Mouse (Mus musculus) intestine, embryonic 16.5 days (tissue): ENCODE data around the gene Mup17. TPM values are rescaled to one million over a fixed set of nuclear protein-coding genes. Genes with fewer than 3 reads are reported as not detected.
"Not testable (repeated sequence)": the region's sequence is repeated elsewhere in the genome, so short reads cannot be mapped to it uniquely, and the experiment has no call there.

Source experiments
- ATAC-seq: fragments of 200-750 bp; cut with Nextera tagmentation; 2 replicates; pipeline ENCODE4 v1.8.0; 2017; ENCODE audit warnings: moderate TSS enrichment, moderate library complexity
- H3K27ac ChIP-seq: fragments of 300-500 bp; sonication (generic); 2 replicates; pipeline ENCODE4 v1.5.1; 2014; ENCODE audit warnings: mild to moderate bottlenecking, low read length
- H3K27me3 ChIP-seq: fragments of 300-500 bp; sonication (generic); replicated peaks from 2 replicates; pipeline ENCODE4 v1.6.1; 2014; ENCODE audit warnings: low read length, control low read depth, mixed read lengths; ENCODE audit not compliant: control insufficient read depth, insufficient read depth
- H3K36me3 ChIP-seq: fragments of 300-500 bp; sonication (generic); 2 replicates; pipeline ENCODE4 v1.6.1; 2014; ENCODE audit warnings: low read length, control low read depth; ENCODE audit not compliant: control insufficient read depth, insufficient read depth
- H3K4me1 ChIP-seq: fragments of 300-500 bp; sonication (generic); 2 replicates; pipeline ENCODE4 v1.6.1; 2014; ENCODE audit warnings: low read length, control low read depth, mixed read lengths; ENCODE audit not compliant: control insufficient read depth, insufficient read depth
- H3K4me2 ChIP-seq: fragments of 300-500 bp; sonication (generic); 2 replicates; pipeline ENCODE4 v1.6.1; 2014; ENCODE audit warnings: low read depth, low read length, control low read depth
- H3K4me3 ChIP-seq: fragments of 300-500 bp; sonication (generic); 2 replicates; pipeline ENCODE4 v1.5.1; 2014; ENCODE audit warnings: mild to moderate bottlenecking, low read length
- H3K9ac ChIP-seq: fragments of 300-500 bp; sonication (generic); 2 replicates; pipeline ENCODE4 v1.6.1; 2014; ENCODE audit warnings: low read depth, low read length
- H3K9me3 ChIP-seq: fragments of 300-500 bp; sonication (generic); 2 replicates; pipeline ENCODE4 v1.6.1; 2016; ENCODE audit warnings: low read length, control low read depth; ENCODE audit not compliant: control insufficient read depth
- WGBS: fragments of 180-500 bp; shearing (Covaris S2); extraction: QIAGEN DNeasy Blood & Tissue Kit; methylation state at CpG from one replicate; pipeline ENCODE4 v1.1.7; 2014; 5-methylcytosine and 5-hydroxymethylcytosine counted together
- polyA plus RNA-seq: library from polyadenylated mRNA; unstranded; fragments of >200 nt; fragmentation: Nextera tagmentation; extraction: Ambion mirVana; gene quantifications from 2 replicates; pipeline ENCODE4 v1.2.1, GENCODE M21; 2015

Gene Mup17
- polyA plus RNA-seq, result not detected in 2 replicates

DNA sequence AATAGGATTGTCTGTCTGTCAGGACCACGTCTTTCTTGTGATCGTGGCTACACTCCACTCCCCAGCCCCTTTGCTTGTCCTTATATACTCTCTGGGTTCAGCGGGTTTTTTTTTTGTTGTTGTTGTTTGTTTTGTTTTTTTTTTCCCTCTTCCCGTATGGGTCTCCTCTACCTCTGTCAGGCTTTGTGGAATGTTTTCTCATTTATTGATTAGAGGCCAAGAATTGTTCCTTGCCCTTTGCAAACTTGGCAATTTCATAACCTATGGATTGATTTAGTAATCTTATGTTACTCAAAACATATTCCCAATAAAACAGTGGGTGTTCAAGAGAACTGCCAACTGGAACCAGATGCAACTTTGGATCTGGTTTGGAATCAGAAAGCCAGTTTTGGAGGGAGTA is at the start of gene Mup17:
Gene Mup17 (minus strand): TSS at position 101 of the 400 bp plus-strand sequence.
- H3K4me3 ChIP-seq, ATAC-seq, H3K9ac ChIP-seq, H3K27me3 ChIP-seq, H3K27ac ChIP-seq, H3K36me3 ChIP-seq, H3K4me1 ChIP-seq, H3K9me3 ChIP-seq, H3K4me2 ChIP-seq: not testable (repeated sequence)
- WGBS, result 73% methylated on average over 2 of the region's 4 CpGs

- H3K9me3 ChIP-seq, H3K4me1 ChIP-seq, H3K27me3 ChIP-seq, H3K4me2 ChIP-seq, ATAC-seq, H3K4me3 ChIP-seq, H3K27ac ChIP-seq, H3K36me3 ChIP-seq, H3K9ac ChIP-seq: not testable (repeated sequence)
- 88% methylated on average over 18 of the region's 19 CpGs for WGBS
Measured at GRCm38 (mm10) chr4:61571561-61571960, 24.1 kb downstream of the Mup17 start.

DNA sequence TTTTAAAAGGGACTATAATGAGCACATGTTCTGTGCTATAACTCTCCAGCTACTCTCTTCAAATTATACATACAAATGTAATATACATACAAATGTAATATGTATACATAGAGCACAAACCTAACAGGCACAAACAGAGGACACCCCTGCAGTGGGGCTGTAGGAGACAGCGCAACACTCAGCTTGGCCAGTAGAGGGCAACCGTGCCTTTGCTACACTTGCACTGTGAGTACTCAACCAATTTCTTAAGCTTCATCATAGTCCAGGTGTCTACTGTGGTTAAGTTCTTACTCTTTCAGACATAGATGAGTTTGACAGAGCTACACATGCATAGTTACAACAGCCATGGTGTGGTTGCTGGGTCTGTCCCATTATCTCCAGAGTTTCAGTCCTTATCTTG is 39.8 kb downstream of the Mup17 start:
- not testable (repeated sequence) for H3K4me2 ChIP-seq, H3K9ac ChIP-seq, H3K36me3 ChIP-seq, H3K27ac ChIP-seq, H3K4me1 ChIP-seq, ATAC-seq, H3K27me3 ChIP-seq, H3K4me3 ChIP-seq, H3K9me3 ChIP-seq
- WGBS, result 44% methylated on average over 2 of the region's 2 CpGs

Other genes starting within 250 kb of the Mup17 start
- gene Mup15, start 156.1 kb downstream of the Mup17 start, polyA plus RNA-seq, result not detected in 2 replicates
- not detected in 2 replicates for gene Mup16, start 76.3 kb downstream of the Mup17 start, polyA plus RNA-seq
- not detected in 2 replicates for gene Mup18, start 78.3 kb upstream of the Mup17 start, polyA plus RNA-seq
- gene Mup19, start 186.4 kb upstream of the Mup17 start, polyA plus RNA-seq, result not detected in 2 replicates
- gene Mup5, start 239.4 kb upstream of the Mup17 start, polyA plus RNA-seq, result not detected in 2 replicates